Mouse (Mus musculus) adrenal gland, postnatal 14 days (tissue): ENCODE results near the gene Eps8l1. TPM values are rescaled to one million over a fixed set of nuclear protein-coding genes. Genes with fewer than 3 reads are reported as not detected.
A peak's percentile ranks its signal among the peaks of the same experiment; 100 is the strongest.
"Not testable (repeated sequence)": the region's sequence is repeated elsewhere in the genome, so short reads cannot be mapped to it uniquely, and the experiment has no call there.

ENCODE experiments used
- DNase-seq: peaks from one replicate; pipeline ENCODE4 v3.0.0; 2021; ENCODE audit warnings: mixed read lengths
- long read RNA-seq, 2 experiments: library from polyadenylated mRNA; stranded (forward); transcript quantifications; one replicate each; pipeline ENCODE4 v2.0.0; 2021
- total RNA-seq: library from RNA; stranded (reverse); gene quantifications from 2 replicates; pipeline ENCODE4 v1.2.3, GENCODE M21; 2021

The Eps8l1 gene
- total RNA-seq = 5.9 TPM in 2 replicates
- long read RNA-seq, experiment 1, partial matches to known transcripts = 0 of 3 reads
- long read RNA-seq, experiment 1, other reads (novel, unspliced or antisense) = 2 of 3 reads
- long read RNA-seq, experiment 2 = 0 reads

GRCm38 (mm10) chr7:4460576-4461434 is at the start of gene Eps8l1:
Gene Eps8l1 (plus strand): TSS chr7:4460674.
- DNase-seq = no peak

- not testable (repeated sequence) for DNase-seq
These were observed 48.1 kb upstream of the Eps8l1 start for GRCm38 (mm10) chr7:4412406-4412805.

GRCm38 (mm10) chr7:4419681-4420080 is 40.8 kb upstream of the Eps8l1 start:
- DNase-seq = no peak

GRCm38 (mm10) chr7:4420230-4420629 is 40.2 kb upstream of the Eps8l1 start:
- no peak for DNase-seq

GRCm38 (mm10) chr7:4427161-4427912 is 33.1 kb upstream of the Eps8l1 start:
- peak; percentile 87 for DNase-seq

- DNase-seq = no peak
These were observed 30.1 kb upstream of the Eps8l1 start for GRCm38 (mm10) chr7:4430246-4430844.

- peak; percentile 79 for DNase-seq
These were observed 28.9 kb upstream of the Eps8l1 start for GRCm38 (mm10) chr7:4431548-4431947.

- DNase-seq = no peak
These were observed 28.4 kb upstream of the Eps8l1 start for GRCm38 (mm10) chr7:4432026-4432425.

GRCm38 (mm10) chr7:4437721-4438120 is 22.8 kb upstream of the Eps8l1 start:
- no peak for DNase-seq

GRCm38 (mm10) chr7:4440549-4440948 is 19.9 kb upstream of the Eps8l1 start:
- DNase-seq = no peak

- DNase-seq = peak; percentile 93
These were observed 15.2 kb upstream of the Eps8l1 start, which contains the start of gene Rdh13 for GRCm38 (mm10) chr7:4445216-4445791. Gene Rdh13 (minus strand): TSS chr7:4445649.

GRCm38 (mm10) chr7:4447138-4447537 is 13.3 kb upstream of the Eps8l1 start:
- DNase-seq = no peak

GRCm38 (mm10) chr7:4448439-4448838 is 12.0 kb upstream of the Eps8l1 start:
- DNase-seq = no peak

GRCm38 (mm10) chr7:4449211-4449610 is 11.3 kb upstream of the Eps8l1 start:
- DNase-seq = no peak

GRCm38 (mm10) chr7:4452644-4453043 is 7.8 kb upstream of the Eps8l1 start:
- DNase-seq = no peak

GRCm38 (mm10) chr7:4464194-4464824 is 3.8 kb downstream of the Eps8l1 start:
- DNase-seq = no peak

- DNase-seq = no peak
These were observed 7.3 kb downstream of the Eps8l1 start for GRCm38 (mm10) chr7:4467801-4468200.

GRCm38 (mm10) chr7:4470275-4471178 is 10.1 kb downstream of the Eps8l1 start:
- peak; percentile 78 for DNase-seq

- DNase-seq = peak; percentile 90
These were observed 10.7 kb downstream of the Eps8l1 start for GRCm38 (mm10) chr7:4471179-4471555.

- no peak for DNase-seq
These were observed 13.5 kb downstream of the Eps8l1 start for GRCm38 (mm10) chr7:4473940-4474339.
